Mouse (Mus musculus) embryo, embryonic 11.5 days (tissue): ENCODE results near the gene Inppl1.
A peak's percentile ranks its signal among the peaks of the same experiment; 100 is the strongest.

Experiments
- DNase-seq: peaks from one replicate; pipeline ENCODE4 v3.0.0-alpha.2; 2012; ENCODE audit warnings: low read depth, low spot score

The Inppl1 gene

DNA sequence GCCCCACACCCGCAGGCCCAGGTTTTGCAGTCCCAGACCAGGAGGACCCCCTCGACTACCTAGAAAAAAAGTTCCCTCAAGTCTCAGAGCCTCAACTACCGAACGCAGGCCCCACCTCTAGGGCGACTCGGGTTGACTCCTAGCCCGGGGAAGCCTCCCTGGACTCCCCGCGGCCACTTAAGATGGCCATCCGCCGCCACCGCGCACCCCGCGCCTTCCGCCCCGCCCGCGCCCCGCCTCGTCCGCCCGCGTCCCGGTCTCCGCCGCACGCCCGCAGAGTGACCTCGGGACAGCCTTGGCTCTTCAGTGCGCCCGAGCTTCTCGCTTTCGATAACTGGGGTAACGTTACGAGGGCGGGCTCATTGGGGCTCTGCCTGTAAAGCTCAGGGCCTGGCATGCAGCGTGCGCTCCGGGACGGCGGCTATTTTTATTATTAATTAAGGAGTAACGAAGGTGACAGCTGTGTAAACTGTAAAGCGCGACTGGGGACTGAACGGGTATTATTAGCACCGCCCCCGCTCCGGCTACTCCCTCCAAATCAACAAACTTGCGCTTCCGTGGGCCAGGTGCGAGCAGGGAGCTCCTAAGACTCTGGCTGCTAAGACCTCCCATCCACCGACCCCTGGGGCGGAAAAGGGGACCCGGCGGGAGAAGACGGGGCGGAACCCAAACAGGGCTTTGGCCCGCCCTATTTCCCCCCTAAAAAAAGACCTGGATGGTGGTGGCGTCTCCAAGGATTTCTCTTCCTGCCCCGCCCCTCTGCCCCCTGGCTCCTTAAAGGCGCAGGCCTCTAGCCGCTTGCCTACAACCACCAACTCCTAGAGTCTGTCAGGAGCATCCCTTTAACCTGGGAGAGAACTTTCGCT, at the start of gene Inppl1:
TSS of gene Inppl1 (minus strand) at position 624 of the 866 bp plus-strand sequence.
- DNase-seq, result peak; percentile 80

DNA sequence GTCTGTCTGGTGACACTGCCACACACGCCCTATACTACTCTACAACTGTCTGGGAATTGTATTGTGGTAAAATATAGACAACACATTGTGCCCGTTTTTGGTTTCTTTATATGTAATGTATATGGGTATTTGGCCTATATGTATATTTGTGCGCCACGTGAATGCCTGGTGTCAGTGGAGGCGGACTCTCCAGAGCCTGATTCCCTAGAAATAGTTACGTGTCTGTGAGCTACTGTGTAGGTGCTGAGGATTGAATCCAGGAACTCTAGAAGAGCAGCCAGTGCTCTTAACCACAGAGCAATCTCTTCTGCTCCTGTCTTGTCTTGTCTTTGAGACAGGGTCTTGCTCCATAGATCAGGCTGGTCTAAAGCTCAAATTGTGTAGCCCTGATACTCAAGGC, 48.2 kb upstream of the Inppl1 start:
- no peak for DNase-seq

DNA sequence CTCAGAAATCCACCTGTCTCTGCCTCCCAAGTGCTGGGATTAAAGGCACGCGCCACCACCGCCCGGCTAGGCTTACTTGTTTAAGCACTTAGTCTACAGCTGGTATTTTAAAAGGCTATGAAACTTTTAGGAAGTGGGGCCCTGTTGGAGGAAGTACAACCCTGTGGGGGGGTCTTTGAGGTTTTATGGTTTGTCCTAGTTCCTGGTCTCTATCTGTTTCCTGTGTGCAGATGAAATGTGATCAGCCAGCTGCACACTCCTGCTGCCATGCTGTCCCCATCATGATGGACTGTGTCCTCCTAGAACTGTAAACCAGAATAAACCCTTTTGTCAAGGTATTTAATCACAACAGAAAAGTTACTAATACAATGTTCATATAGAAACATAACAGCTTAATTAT, 46.1 kb upstream of the Inppl1 start:
- DNase-seq, result no peak

GRCm38 (mm10) chr7:101882413-101883154, 44.6 kb upstream of the Inppl1 start:
- DNase-seq, result no peak

DNA sequence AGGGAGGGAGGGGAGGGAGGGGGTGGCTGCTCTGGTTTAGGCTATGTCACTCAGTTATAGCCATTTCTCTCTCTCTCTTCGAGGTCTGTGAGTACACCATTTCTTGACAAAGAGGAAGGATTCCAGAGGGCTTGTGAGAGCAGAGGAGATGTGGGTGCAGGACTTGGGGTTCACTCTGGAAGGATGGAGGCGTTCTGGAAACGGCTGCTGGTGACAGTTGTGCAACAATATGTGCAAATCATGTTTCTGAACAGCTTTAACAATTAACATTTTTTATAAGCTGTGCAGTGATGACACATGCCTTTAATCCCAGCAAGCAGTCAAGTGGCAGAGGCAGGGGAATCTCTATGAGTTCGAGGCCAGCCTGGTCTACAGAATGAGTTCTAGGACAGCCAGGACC, 42.8 kb upstream of the Inppl1 start:
- no peak for DNase-seq

GRCm38 (mm10) chr7:101875978-101876377, 37.9 kb upstream of the Inppl1 start:
- no peak for DNase-seq

GRCm38 (mm10) chr7:101871296-101871695, 33.3 kb upstream of the Inppl1 start:
- no peak for DNase-seq

- no peak for DNase-seq
Measured at GRCm38 (mm10) chr7:101870629-101871028, 32.6 kb upstream of the Inppl1 start, which contains the start of gene Folr1. Gene Folr1, minus strand, starts transcription at chr7:101870788.

DNA sequence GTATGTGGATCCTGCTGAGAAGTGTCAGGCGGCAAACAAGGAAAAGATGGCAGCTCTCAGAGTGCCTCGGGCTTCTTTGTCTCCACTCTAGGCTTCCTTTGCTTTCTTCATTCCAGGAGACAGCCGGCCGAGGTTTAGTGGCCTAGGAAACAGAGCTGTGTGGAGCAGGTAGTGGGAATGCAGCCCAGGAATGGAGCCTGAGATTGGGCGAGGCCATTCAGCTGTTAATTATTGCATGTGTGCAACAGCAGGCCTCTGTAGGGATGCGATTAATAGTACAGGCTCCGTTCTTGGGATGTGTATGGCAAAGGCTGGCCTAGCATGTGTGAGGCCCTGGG, 31.1 kb upstream of the Inppl1 start:
- DNase-seq, result no peak

- DNase-seq, result no peak
Measured at GRCm38 (mm10) chr7:101868241-101869162, 30.5 kb upstream of the Inppl1 start.

- DNase-seq, result no peak
Measured at GRCm38 (mm10) chr7:101867482-101867881, 29.5 kb upstream of the Inppl1 start.

DNA sequence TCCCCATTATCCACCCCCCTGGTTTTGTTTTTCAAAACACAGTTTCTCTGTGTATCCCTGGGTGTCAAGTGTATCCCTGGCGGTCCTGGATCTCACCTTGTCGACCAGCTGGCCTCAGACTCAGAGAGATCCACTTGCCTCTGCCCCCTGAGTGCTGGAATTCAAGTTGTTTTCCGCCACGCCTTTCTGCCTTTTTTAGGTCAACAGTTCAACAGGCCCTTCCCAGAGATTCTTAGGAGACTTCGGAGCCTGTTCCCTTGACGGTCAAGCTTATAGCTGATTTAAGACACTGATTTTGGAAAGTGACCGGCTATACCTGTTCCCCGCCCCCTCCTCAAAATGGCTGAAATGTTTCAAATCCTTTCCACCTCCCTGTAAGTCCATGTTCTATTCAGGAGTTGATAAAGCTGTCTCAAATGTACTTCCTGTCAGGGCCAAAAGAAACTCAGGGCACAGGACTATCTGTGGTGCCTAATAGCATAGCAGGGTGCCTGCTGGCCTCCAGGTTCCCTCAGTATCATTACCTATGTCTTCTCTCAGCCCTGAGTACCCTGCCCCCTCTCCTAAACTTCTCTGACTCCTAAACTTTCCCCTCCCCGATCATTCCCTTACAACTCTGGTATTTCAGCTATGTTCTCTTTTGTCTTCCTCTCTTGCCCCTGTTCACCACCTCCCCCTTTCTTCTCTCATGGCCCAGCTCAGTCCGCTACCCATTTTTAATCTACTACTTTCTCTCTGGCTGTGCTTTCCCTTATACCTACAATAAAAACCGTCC, 28.6 kb upstream of the Inppl1 start:
- DNase-seq, result no peak

- DNase-seq, result no peak
Measured at GRCm38 (mm10) chr7:101863415-101863814, 25.4 kb upstream of the Inppl1 start, which contains the start of gene Anapc15. Gene Anapc15, plus strand, starts transcription at chr7:101863715.

GRCm38 (mm10) chr7:101862291-101862690, 24.3 kb upstream of the Inppl1 start:
- no peak for DNase-seq

GRCm38 (mm10) chr7:101860978-101861377, 22.9 kb upstream of the Inppl1 start:
- DNase-seq, result no peak

- no peak for DNase-seq
Measured at GRCm38 (mm10) chr7:101858362-101858761, 20.3 kb upstream of the Inppl1 start.

DNA sequence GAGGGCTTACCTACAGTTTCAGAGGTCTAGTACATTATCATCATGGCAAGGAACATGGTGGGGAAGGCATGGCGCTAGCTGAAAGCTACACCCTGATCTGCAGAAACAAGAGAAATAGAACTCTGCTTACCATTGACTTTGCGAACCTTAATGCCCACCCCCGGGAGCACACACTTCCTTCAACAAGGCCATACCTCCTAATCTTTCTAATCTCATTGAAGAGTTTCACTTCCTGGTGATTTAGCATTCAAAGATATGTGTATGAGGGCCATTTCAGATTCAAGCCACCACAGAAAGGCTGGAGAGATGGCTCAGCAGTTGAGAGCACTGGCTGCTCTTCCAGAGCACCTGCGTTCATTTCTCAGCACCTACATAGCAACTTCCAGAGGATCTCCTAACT, 19.1 kb upstream of the Inppl1 start, which contains the start of gene Folr2:
TSS of gene Folr2 (minus strand) at position 101 of the 400 bp plus-strand sequence.
- no peak for DNase-seq

- no peak for DNase-seq
Measured at GRCm38 (mm10) chr7:101853816-101854215, 15.8 kb upstream of the Inppl1 start.

DNA sequence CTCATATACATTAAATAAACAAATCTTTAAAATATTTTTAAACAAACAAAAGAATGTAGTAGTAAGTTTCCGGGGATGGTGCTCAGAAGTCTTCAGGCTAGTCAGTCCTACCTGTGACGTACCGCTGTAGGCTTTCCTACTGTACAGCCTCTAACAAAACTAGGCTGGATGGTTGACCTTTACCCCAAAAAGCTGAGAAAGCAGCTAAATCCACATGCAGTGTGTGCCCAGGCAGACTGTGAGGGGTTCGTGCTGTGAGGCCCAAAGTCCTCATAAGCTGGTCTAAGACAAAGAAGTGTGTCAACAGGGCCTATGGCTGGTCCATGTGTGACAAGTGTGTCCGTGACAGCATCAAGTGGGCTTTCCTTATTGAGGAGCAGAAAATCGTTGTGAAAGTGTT, 14.8 kb upstream of the Inppl1 start:
- no peak for DNase-seq

DNA sequence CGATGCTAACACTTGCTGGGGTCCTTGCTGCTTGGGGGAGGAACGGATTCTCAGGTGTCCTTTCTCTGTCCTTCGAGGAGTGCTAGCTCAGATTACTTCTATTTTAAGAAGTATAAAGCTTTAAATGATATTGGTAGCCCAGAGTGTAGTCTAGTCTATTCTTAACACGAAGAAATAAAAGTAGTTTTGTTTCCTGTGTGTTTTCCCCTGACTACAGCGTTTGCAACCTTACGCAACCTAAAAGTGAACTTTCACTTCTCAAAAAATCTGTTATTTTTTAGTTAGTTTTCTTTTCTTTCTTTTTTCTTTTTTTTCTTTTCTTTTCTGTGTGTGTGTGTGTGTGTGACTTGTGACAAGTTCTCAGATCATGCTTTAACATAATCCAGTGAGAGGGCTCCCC, 13.7 kb upstream of the Inppl1 start:
- no peak for DNase-seq

DNA sequence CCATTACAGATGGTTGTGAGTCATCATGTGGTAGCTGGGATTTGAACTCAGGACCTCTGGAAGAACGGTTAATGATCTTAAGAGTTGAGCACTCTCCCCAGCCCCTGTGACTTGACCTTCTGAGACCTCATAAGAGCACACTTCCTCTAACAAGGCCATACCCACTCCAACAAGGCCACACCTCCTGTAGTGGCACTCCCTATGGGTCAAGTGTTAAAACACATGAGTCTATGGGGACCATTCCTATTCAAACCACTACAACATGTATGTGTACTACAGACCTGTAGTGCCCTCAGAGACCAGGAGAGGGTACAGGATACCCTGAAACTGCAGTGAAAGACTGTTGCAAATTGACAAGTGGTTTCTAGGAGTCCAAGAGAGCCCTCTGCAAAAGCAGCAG, 9.9 kb upstream of the Inppl1 start:
- no peak for DNase-seq
